Mouse (Mus musculus): ENCODE results near the gene Tex21.

GRCm38 (mm10) chr12:76271516-76271915, 25.0 kb upstream of the Tex21 start:
- TF ChIP-seq CTCF (IDR thresholded peaks at IDR 0.05; ENCODE audit: control insufficient read depth, insufficient read depth, insufficient replicate concordance, low read depth, low read length) (no peak), POLR2A (IDR thresholded peaks at IDR 0.05; ENCODE audit: control insufficient read depth, low read depth, low read length) (no peak)

All from testis, adult 2 months (tissue).